Mouse (Mus musculus) myocyte (in vitro differentiated cells): ENCODE data around the gene Gm10972. TPM values are rescaled to one million over a fixed set of nuclear protein-coding genes. Genes with fewer than 3 reads are reported as not detected.
A peak's percentile ranks its signal among the peaks of the same experiment; 100 is the strongest.

Experiments
- H3K27me3 ChIP-seq: one replicate; pipeline ENCODE4 v1.6.1; 2011; ENCODE audit not compliant: control insufficient read depth, insufficient read depth, insufficient read length
- H3K36me3 ChIP-seq: one replicate; pipeline ENCODE4 v1.6.1; 2011; ENCODE audit not compliant: control insufficient read depth, insufficient read depth
- H3K4me2 ChIP-seq: one replicate; pipeline ENCODE4 v1.6.1; 2011; ENCODE audit warnings: low read depth, control low read depth
- H3K4me3 ChIP-seq: one replicate; pipeline ENCODE4 v1.5.1; 2011; ENCODE audit warnings: mild to moderate bottlenecking, control low read depth, moderate library complexity
- H3K79me2 ChIP-seq: one replicate; pipeline ENCODE4 v1.6.1; 2011; ENCODE audit not compliant: control insufficient read depth, insufficient read depth
- H3ac ChIP-seq: one replicate; pipeline ENCODE4 v1.6.1; 2011; ENCODE audit not compliant: control insufficient read depth, insufficient read length
- CEBPB ChIP-seq: IDR thresholded peaks from 2 replicates; pipeline ENCODE4 v1.6.1; 2011; ENCODE audit warnings: mild to moderate bottlenecking, moderate library complexity; ENCODE audit not compliant: poor library complexity, insufficient read depth, severe bottlenecking
- E2F4 ChIP-seq: IDR thresholded peaks from one replicate; pipeline ENCODE4 v1.6.1; 2011; ENCODE audit warnings: mild to moderate bottlenecking, control low read depth, moderate library complexity; ENCODE audit not compliant: insufficient read depth
- MAX ChIP-seq: IDR thresholded peaks from one replicate; pipeline ENCODE4 v1.6.1; 2011; ENCODE audit warnings: low read depth, mild to moderate bottlenecking, control low read depth
- MYOD1 ChIP-seq, 3 experiments: IDR thresholded peaks; one replicate each; pipeline ENCODE4 v1.6.1; 2011; ENCODE audit warnings: control low read depth in 2 of 3, low read depth in 2 of 3, mild to moderate bottlenecking in 2 of 3, moderate library complexity in 1 of 3; ENCODE audit not compliant: insufficient read length in 2 of 3, control insufficient read depth in 1 of 3
- MYOG ChIP-seq, 3 experiments: IDR thresholded peaks; one replicate each; pipeline ENCODE4 v1.6.1; 2011; ENCODE audit warnings: control low read depth in 2 of 3, low read depth in 2 of 3, mild to moderate bottlenecking in 2 of 3; ENCODE audit not compliant: insufficient read length in 2 of 3, control insufficient read depth in 1 of 3, insufficient read depth in 1 of 3
- POLR2A ChIP-seq: IDR thresholded peaks from one replicate; pipeline ENCODE4 v1.6.1; 2011; ENCODE audit warnings: low read depth, mild to moderate bottlenecking, control low read depth, moderate library complexity; ENCODE audit not compliant: insufficient read length
- POLR2AphosphoS2 ChIP-seq: IDR thresholded peaks from one replicate; pipeline ENCODE4 v1.6.1; 2011; ENCODE audit warnings: low read depth, control low read depth; ENCODE audit not compliant: insufficient read length
- REST ChIP-seq: IDR thresholded peaks from one replicate; pipeline ENCODE4 v1.6.1; 2011; ENCODE audit warnings: mild to moderate bottlenecking, control low read depth, moderate library complexity; ENCODE audit not compliant: insufficient read depth, insufficient read length
- SRF ChIP-seq: IDR thresholded peaks from one replicate; pipeline ENCODE4 v1.6.1; 2011; ENCODE audit warnings: low read depth; ENCODE audit not compliant: control insufficient read depth, insufficient read length
- TCF12 ChIP-seq: IDR thresholded peaks from one replicate; pipeline ENCODE4 v1.6.1; 2011; ENCODE audit warnings: mild to moderate bottlenecking, control low read depth; ENCODE audit not compliant: poor library complexity, insufficient read depth, severe bottlenecking
- TCF3 ChIP-seq: IDR thresholded peaks from one replicate; pipeline ENCODE4 v1.6.1; 2011; ENCODE audit warnings: low read depth, control low read depth; ENCODE audit not compliant: insufficient read length
- USF1 ChIP-seq: IDR thresholded peaks from one replicate; pipeline ENCODE4 v1.6.1; 2011; ENCODE audit warnings: low read depth, mild to moderate bottlenecking, control low read depth, moderate library complexity
- polyA plus RNA-seq: library from polyadenylated mRNA; unstranded; fragments of >200 nt; fragmentation: generic; extraction: Trizol; gene quantifications from one replicate; pipeline ENCODE4 v1.2.1, GENCODE M21; 2012; ENCODE audit warnings: missing spikeins

The Gm10972 gene
- polyA plus RNA-seq, 1 experiment: not detected

GRCm38 (mm10) chr3:94621740-94622507 lies 21.0 kb upstream of the Gm10972 start:
- H3K4me2 ChIP-seq: peak overlapping the region; percentile 8
- H3K36me3 ChIP-seq: no peaks in the 10 kb centered on the region
- H3ac ChIP-seq: no peak overlapping the region
- TF ChIP-seq REST: no peak
- no peak for TF ChIP-seq USF1
- TF ChIP-seq TCF3: no peak
- TF ChIP-seq SRF: no peak
- no peak for TF ChIP-seq POLR2AphosphoS2
- TF ChIP-seq MAX: no peak
- no peak for TF ChIP-seq POLR2A
- TF ChIP-seq E2F4: no peak
- no peak for TF ChIP-seq MYOD1 (IDR thresholded peaks at IDR 0.05; ENCODE audit: control insufficient read depth in 1 of 3, insufficient read length in 2 of 3, low read depth in 2 of 3)
- no peak for TF ChIP-seq TCF12
- TF ChIP-seq MYOG (IDR thresholded peaks at IDR 0.05; ENCODE audit: control insufficient read depth in 1 of 3, insufficient read depth in 1 of 3, insufficient read length in 2 of 3, low read depth in 2 of 3): no peak
- TF ChIP-seq CEBPB: no peak
- no peaks in the 10 kb centered on the region for H3K27me3 ChIP-seq
- H3K79me2 ChIP-seq: no peaks in the 10 kb centered on the region
- H3K4me3 ChIP-seq: no peak overlapping the region

DNA sequence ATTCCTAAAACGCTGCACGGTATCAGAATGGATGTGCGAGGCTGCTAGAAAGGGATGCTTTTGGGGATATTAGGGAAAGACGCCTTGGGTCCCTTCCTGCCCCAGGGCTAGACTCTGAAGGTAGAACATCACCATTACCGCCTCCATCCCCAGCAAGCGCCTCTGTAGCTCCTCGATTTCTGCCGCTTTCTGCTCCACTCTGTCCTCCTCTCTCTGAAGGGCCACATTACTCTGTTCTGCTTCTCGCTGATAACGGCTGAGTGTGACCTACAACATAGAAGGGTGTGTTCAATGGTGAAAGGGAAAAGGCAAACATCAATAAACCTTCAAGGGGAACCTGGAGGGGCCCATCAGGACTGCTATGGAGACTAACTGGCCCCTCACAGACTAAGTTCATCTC lies 20.4 kb upstream of the Gm10972 start:
- Histone ChIP-seq H3K4me2 (no peak overlapping the region), H3K4me3 (no peak overlapping the region), H3K27me3 (no peaks in the 10 kb centered on the region), H3K36me3 (no peaks in the 10 kb centered on the region), H3K79me2 (no peaks in the 10 kb centered on the region), H3ac (no peak overlapping the region)
- TF ChIP-seq REST (no peak), POLR2AphosphoS2 (no peak), SRF (no peak), TCF12 (no peak), TCF3 (no peak), MAX (no peak), MYOG (IDR thresholded peaks at IDR 0.05; ENCODE audit: control insufficient read depth in 1 of 3, insufficient read depth in 1 of 3, insufficient read length in 2 of 3, low read depth in 2 of 3) (no peak), POLR2A (no peak), MYOD1 (IDR thresholded peaks at IDR 0.05; ENCODE audit: control insufficient read depth in 1 of 3, insufficient read length in 2 of 3, low read depth in 2 of 3) (no peak), USF1 (no peak), CEBPB (no peak), E2F4 (no peak)

DNA sequence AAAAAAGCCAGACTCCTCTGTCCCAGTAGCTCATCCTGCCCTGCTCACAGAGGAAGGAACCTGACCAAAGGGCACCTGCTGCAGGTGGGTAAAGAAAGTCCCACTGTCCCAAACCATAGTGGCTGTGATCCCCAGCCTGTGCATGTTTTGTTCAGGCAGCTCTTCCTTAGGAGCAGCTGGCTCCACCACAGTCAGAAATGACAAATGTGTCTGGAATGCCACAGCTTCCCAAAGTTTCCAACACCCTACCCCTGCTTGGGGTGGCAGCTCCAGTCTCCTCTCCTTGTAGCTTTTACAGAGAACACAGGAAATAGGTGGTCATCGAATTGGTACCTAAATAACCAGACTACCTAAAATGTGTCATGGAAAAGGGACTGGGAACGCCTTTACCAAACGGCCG lies 18.6 kb upstream of the Gm10972 start:
- H3K27me3 ChIP-seq: no peaks in the 10 kb centered on the region
- TF ChIP-seq TCF12 (peak; percentile 26), POLR2AphosphoS2 (no peak), MYOG (IDR thresholded peaks at IDR 0.05; ENCODE audit: control insufficient read depth in 1 of 3, insufficient read depth in 1 of 3, insufficient read length in 2 of 3, low read depth in 2 of 3) (peak; percentile 8 to 87 (median 53)), MYOD1 (IDR thresholded peaks at IDR 0.05; ENCODE audit: control insufficient read depth in 1 of 3, insufficient read length in 2 of 3, low read depth in 2 of 3) (peak in 2 of 3 experiments; percentile 57 to 79)
- H3K4me2 ChIP-seq: peak overlapping the region; percentile 13
- no peak overlapping the region for H3ac ChIP-seq
- H3K36me3 ChIP-seq: no peaks in the 10 kb centered on the region
- no peaks in the 10 kb centered on the region for H3K79me2 ChIP-seq
- H3K4me3 ChIP-seq: no peak overlapping the region

- no peaks in the 10 kb centered on the region for H3K27me3 ChIP-seq
- H3K4me3 ChIP-seq: no peak overlapping the region
- no peak overlapping the region for H3ac ChIP-seq
- TF ChIP-seq REST (no peak), CEBPB (no peak), TCF3 (no peak), E2F4 (no peak), USF1 (no peak), MAX (no peak), MYOG (IDR thresholded peaks at IDR 0.05; ENCODE audit: control insufficient read depth in 1 of 3, insufficient read depth in 1 of 3, insufficient read length in 2 of 3, low read depth in 2 of 3) (no peak)
- no peaks in the 10 kb centered on the region for H3K79me2 ChIP-seq
- H3K4me2 ChIP-seq: no peak overlapping the region
- H3K36me3 ChIP-seq: no peaks in the 10 kb centered on the region
These were observed 14.2 kb upstream of the Gm10972 start for GRCm38 (mm10) chr3:94628712-94629111.

- TF ChIP-seq USF1 (no peak), TCF12 (no peak), E2F4 (no peak), CEBPB (no peak), POLR2AphosphoS2 (no peak), SRF (no peak), MYOD1 (IDR thresholded peaks at IDR 0.05; ENCODE audit: control insufficient read depth in 1 of 3, insufficient read length in 2 of 3, low read depth in 2 of 3) (no peak), TCF3 (no peak), MYOG (IDR thresholded peaks at IDR 0.05; ENCODE audit: control insufficient read depth in 1 of 3, insufficient read depth in 1 of 3, insufficient read length in 2 of 3, low read depth in 2 of 3) (no peak), MAX (no peak), REST (no peak), POLR2A (no peak)
- no peaks in the 10 kb centered on the region for H3K36me3 ChIP-seq
- no peak overlapping the region for H3K4me2 ChIP-seq
- no peaks in the 10 kb centered on the region for H3K27me3 ChIP-seq
- no peaks in the 10 kb centered on the region for H3K79me2 ChIP-seq
- no peak overlapping the region for H3ac ChIP-seq
- H3K4me3 ChIP-seq: no peak overlapping the region
These were observed 13.0 kb upstream of the Gm10972 start for GRCm38 (mm10) chr3:94629876-94630275.
